Mouse (Mus musculus) lung, embryonic 14.5 days (tissue): ENCODE data around the gene Med9. TPM values are rescaled to one million over a fixed set of nuclear protein-coding genes. Genes with fewer than 3 reads are reported as not detected.

ENCODE experiments used
- ATAC-seq: fragments of 200-750 bp; cut with Nextera tagmentation; 2 replicates; pipeline ENCODE4 v1.8.0; 2017; ENCODE audit warnings: mild to moderate bottlenecking, moderate TSS enrichment, moderate library complexity; ENCODE audit not compliant: insufficient read depth
- DNase-seq: peaks from one replicate; pipeline ENCODE4 v3.0.0-alpha.2; 2015
- H3K27ac ChIP-seq: fragments of 300-500 bp; sonication (generic); 2 replicates; pipeline ENCODE4 v1.5.1; 2014; ENCODE audit warnings: low read depth, mild to moderate bottlenecking, moderate library complexity
- H3K27me3 ChIP-seq: fragments of 300-500 bp; sonication (generic); 2 replicates; pipeline ENCODE4 v1.6.1; 2014; ENCODE audit warnings: low read length, control low read depth; ENCODE audit not compliant: insufficient read depth
- H3K36me3 ChIP-seq: fragments of 300-500 bp; sonication (generic); 2 replicates; pipeline ENCODE4 v1.6.1; 2014; ENCODE audit warnings: control low read depth; ENCODE audit not compliant: insufficient read depth
- H3K4me1 ChIP-seq: fragments of 300-500 bp; sonication (generic); 2 replicates; pipeline ENCODE4 v1.6.1; 2014; ENCODE audit warnings: antibody characterized with exemption, control low read depth; ENCODE audit not compliant: insufficient read depth
- H3K4me2 ChIP-seq: fragments of 300-500 bp; sonication (generic); 2 replicates; pipeline ENCODE4 v1.6.1; 2014; ENCODE audit warnings: mild to moderate bottlenecking
- H3K4me3 ChIP-seq: fragments of 300-500 bp; sonication (generic); 2 replicates; pipeline ENCODE4 v1.5.1; 2014; ENCODE audit warnings: low read depth, low read length
- H3K9ac ChIP-seq: fragments of 300-500 bp; sonication (generic); 2 replicates; pipeline ENCODE4 v1.6.1; 2014
- H3K9me3 ChIP-seq: fragments of 300-500 bp; sonication (generic); 2 replicates; pipeline ENCODE4 v1.6.1; 2016; ENCODE audit warnings: low read depth, low read length, control low read depth
- CTCF ChIP-seq: IDR thresholded peaks from 2 replicates; pipeline ENCODE4 v1.5.1; 2016; ENCODE audit warnings: antibody characterized with exemption, low read depth
- WGBS: fragments of 180-500 bp; shearing (Covaris S2); extraction: QIAGEN DNeasy Blood & Tissue Kit; methylation state at CpG from one replicate; pipeline ENCODE4 v1.1.7; 2014; 5-methylcytosine and 5-hydroxymethylcytosine counted together
- polyA plus RNA-seq: library from polyadenylated mRNA; unstranded; fragments of >200 nt; fragmentation: Nextera tagmentation; extraction: Ambion mirVana; gene quantifications from 2 replicates; pipeline ENCODE4 v1.2.1, GENCODE M21; 2014

The Med9 gene
- polyA plus RNA-seq, 1 experiment from 2014 or later = 48.9 TPM

DNA sequence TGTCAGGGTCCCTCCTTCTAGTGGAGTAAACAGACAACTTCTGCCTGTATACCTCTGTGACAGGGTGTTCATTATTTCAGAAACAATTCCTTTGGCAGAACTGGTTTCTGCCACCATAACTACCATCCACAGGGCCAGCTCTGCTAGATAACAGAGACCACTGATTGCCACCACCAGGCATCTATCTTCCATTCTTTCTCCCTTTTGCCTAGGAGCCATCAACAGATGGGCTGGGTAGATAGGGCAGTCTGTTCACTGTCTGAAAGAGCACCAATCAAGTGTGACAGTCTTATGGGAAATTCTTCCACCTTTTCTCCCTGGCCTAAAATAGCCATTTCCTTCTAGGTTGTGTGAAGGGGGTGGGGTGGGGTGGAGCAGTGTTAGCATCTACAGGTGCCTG, 37.4 kb upstream of the Med9 start:
- Histone ChIP-seq H3K9me3 (no peaks in the 10 kb centered on the region), H3K4me2 (no peak overlapping the region), H3K27ac (no peak overlapping the region), H3K36me3 (no peaks in the 10 kb centered on the region), H3K27me3 (no peaks in the 10 kb centered on the region), H3K4me1 (no peaks in the 10 kb centered on the region), H3K4me3 (no peak overlapping the region), H3K9ac (no peak overlapping the region)
- no peak for ATAC-seq
- no peak for TF ChIP-seq CTCF
- no peak for DNase-seq

DNA sequence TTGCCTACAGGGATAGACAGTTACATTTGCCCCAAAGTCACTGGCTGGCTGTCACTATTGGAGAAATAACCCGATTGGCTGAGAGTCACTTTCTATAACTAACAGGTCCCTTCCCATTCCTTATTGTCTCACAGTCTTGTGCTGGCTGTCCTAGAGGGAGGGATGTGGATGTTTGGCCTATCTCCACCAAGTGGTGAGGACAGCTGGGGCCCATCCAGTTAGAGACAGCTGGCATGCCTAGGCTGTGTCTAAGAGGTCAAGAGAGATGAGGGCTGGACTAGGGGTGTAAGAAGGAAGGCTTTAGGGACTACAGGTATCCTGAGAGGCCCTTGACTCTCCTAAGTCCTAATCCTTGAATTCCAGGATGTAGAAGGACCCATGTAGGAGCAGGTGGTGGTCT, 36.5 kb upstream of the Med9 start:
- Histone ChIP-seq H3K4me2 (no peak overlapping the region), H3K9ac (no peak overlapping the region), H3K27ac (no peak overlapping the region), H3K4me1 (no peaks in the 10 kb centered on the region), H3K4me3 (no peak overlapping the region), H3K27me3 (no peaks in the 10 kb centered on the region), H3K9me3 (no peaks in the 10 kb centered on the region), H3K36me3 (no peaks in the 10 kb centered on the region)
- ATAC-seq (no peak), DNase-seq (no peak)
- WGBS = 82% methylated on average over 1 of the region's 1 CpGs
- no peak for TF ChIP-seq CTCF

DNA sequence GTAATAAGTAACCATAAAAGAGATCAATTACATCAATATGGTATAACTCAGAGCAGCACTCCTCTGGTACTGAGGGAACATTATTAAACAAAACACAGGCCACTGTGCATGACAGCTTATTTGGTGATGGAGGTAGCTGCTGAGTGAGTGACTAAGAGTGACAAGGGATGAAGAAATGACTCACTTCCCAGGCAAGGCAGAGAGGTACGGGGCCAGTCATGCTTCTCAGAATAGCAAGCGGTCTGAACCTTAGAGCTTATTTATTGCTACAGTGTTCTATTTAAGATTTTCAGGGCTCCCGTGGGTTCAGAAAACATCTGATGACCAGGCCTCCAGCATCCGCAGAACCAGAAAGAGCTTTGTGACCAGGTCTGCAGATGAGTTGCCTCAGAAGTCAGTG, 34.3 kb upstream of the Med9 start:
- Histone ChIP-seq H3K27ac (no peak overlapping the region), H3K9ac (no peak overlapping the region)
- WGBS = 79% methylated on average over 4 of the region's 4 CpGs

GRCm38 (mm10) chr11:59918014-59918413, 30.0 kb upstream of the Med9 start:
- DNase-seq (peak; percentile 52), ATAC-seq (no peak)
- H3K4me2 ChIP-seq = no peak overlapping the region
- no peak for TF ChIP-seq CTCF
- H3K4me1 ChIP-seq = 0 out of 2 replicates have a peak, but pooled peaks cover 4% of the 10 kb centered on the region
- WGBS = 28% methylated on average over 4 of the region's 4 CpGs
- no peak overlapping the region for H3K4me3 ChIP-seq
- no peak overlapping the region for H3K27ac ChIP-seq
- no peaks in the 10 kb centered on the region for H3K9me3 ChIP-seq
- H3K36me3 ChIP-seq = no peaks in the 10 kb centered on the region
- no peak overlapping the region for H3K9ac ChIP-seq
- no peaks in the 10 kb centered on the region for H3K27me3 ChIP-seq

More for the DNA sequence above, 34.3 kb upstream of the Med9 start:
- no peaks in the 10 kb centered on the region for H3K36me3 ChIP-seq
- H3K4me1 ChIP-seq = no peaks in the 10 kb centered on the region
- ATAC-seq = no peak
- no peaks in the 10 kb centered on the region for H3K9me3 ChIP-seq
- TF ChIP-seq CTCF = no peak
- no peak overlapping the region for H3K4me3 ChIP-seq
- no peak for DNase-seq
- no peaks in the 10 kb centered on the region for H3K27me3 ChIP-seq
- H3K4me2 ChIP-seq = no peak overlapping the region

DNA sequence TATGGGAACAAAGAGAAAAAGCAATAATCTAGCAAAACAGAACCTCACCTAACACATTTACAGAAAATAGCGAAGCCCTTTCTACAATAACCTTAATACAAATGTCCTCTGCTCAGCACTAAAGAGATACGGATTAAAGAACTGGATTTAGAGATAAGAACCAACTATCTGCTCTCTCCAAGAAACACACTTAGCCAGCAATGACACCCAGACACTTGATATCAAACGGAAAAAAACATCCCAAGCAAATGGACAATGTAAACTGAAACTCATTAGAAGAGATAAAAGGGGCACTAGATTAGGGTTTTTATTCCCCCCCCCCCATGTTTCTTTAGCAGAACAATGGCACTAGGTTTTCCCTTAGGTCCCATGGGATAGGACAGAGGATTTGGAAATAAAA, 28.6 kb upstream of the Med9 start:
- Histone ChIP-seq H3K9me3 (no peaks in the 10 kb centered on the region), H3K4me2 (no peak overlapping the region), H3K9ac (no peak overlapping the region), H3K36me3 (no peaks in the 10 kb centered on the region), H3K27ac (no peak overlapping the region), H3K27me3 (no peaks in the 10 kb centered on the region), H3K4me1 (0 out of 2 replicates have a peak, but pooled peaks cover 4% of the 10 kb centered on the region), H3K4me3 (no peak overlapping the region)
- whole genome bisulfite sequencing = 55% methylated on average over 3 of the region's 3 CpGs
- DNase-seq (no peak), ATAC-seq (no peak)
- no peak for TF ChIP-seq CTCF

DNA sequence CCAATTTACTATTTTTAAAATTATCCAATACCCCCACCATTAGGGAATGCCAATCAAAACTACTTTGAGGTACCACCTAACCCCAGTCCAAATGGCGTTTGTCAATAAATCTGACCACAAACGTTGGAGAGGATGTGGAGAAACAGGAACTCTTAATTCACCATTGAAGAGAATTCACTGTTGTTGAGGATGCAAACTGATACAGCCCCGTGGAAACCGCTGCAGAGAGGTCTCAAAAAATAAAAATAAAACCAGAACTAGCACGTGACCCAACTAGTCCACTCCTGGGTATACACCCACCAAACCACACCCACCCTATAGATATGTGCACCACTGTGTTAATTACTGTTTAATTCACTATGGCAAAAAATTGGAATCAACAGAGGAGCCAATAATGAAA, 27.7 kb upstream of the Med9 start:
- Histone ChIP-seq H3K27ac (no peak overlapping the region), H3K27me3 (no peaks in the 10 kb centered on the region), H3K36me3 (no peaks in the 10 kb centered on the region), H3K4me1 (0 out of 2 replicates have a peak, but pooled peaks cover 4% of the 10 kb centered on the region), H3K9ac (no peak overlapping the region), H3K9me3 (no peaks in the 10 kb centered on the region), H3K4me3 (no peak overlapping the region), H3K4me2 (no peak overlapping the region)
- no peak for DNase-seq
- no peak for TF ChIP-seq CTCF
- ATAC-seq = no peak
- 64% methylated on average over 5 of the region's 5 CpGs for WGBS

DNA sequence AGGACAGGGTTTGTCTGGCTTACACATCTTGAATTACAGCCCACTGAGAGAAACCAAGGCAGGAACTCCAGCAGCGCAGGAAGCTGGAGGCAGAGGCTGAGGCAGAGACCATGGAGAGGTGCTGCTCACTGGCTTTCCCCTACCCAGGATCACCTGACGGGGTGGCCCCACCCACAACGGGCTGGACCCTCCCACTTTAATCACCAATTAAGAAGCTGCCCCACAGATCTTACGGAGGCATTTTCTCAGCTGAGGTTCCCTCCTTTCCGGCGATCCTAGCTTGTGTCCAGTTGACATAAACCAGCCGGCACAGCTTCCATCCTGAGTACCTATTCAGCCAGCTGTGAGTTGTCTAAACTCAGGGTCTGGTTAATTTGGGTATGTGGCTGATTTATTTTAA, 26.7 kb upstream of the Med9 start:
- WGBS = 13% methylated on average over 7 of the region's 7 CpGs
- H3K27me3 ChIP-seq = no peaks in the 10 kb centered on the region
- DNase-seq (peak; percentile 64), ATAC-seq (peak; percentile 52; the same call in 1 of the 2 replicates)
- 0 out of 2 replicates have a peak, but pooled peaks cover 4% of the 10 kb centered on the region for H3K4me1 ChIP-seq
- H3K4me2 ChIP-seq = peak overlapping the region; percentile 36
- H3K27ac ChIP-seq = no peak overlapping the region
- H3K9ac ChIP-seq = no peak overlapping the region
- no peak for TF ChIP-seq CTCF
- no peak overlapping the region for H3K4me3 ChIP-seq
- H3K9me3 ChIP-seq = no peaks in the 10 kb centered on the region
- H3K36me3 ChIP-seq = no peaks in the 10 kb centered on the region

DNA sequence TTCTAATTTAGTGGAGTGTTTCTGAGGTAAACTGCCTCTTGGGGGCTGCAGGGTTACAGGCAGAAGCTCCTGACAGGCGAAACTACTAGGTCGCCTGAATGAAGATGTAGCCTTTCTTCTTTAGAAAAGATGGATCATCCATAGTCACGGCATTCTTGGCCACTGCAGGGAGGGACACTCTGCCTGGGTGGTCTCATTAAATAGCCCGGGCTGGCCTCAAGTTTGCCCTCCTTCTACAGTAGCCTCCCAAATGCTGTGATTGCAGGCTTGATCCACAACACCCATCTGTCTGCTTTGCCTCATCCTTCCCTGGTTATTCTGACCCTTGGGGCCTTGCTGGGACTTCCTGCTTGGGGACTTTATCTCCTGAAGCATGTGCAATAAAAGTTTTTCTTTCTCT, 18.0 kb upstream of the Med9 start:
- H3K9me3 ChIP-seq = no peaks in the 10 kb centered on the region
- no peaks in the 10 kb centered on the region for H3K36me3 ChIP-seq
- H3K4me3 ChIP-seq = no peak overlapping the region
- no peak overlapping the region for H3K4me2 ChIP-seq
- DNase-seq (no peak), ATAC-seq (no peak)
- no peak overlapping the region for H3K27ac ChIP-seq
- no peaks in the 10 kb centered on the region for H3K4me1 ChIP-seq
- 38% methylated on average over 4 of the region's 4 CpGs for WGBS
- no peaks in the 10 kb centered on the region for H3K27me3 ChIP-seq
- no peak for TF ChIP-seq CTCF
- H3K9ac ChIP-seq = no peak overlapping the region
